Mouse (Mus musculus): ENCODE results near the gene Rab3il1.

DNA sequence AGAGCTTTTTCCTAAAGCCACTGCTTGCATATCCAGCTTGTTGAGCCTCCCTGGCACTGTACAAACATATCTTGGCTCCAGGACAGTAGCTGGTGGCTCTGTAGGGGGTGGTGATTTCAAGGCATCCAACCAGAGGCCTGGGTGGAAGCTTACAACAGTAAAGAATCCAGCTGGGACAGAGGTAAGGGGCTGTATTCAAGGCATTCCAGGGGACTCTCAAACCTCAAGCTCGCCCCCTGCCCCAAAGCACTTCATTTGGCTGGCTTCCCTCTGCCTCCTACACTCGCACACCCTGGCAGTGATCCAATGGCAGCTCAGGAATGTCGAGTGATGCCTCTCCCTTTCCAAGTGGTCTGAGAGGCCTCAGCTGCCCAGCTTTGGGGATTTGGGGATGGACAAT lies 37.4 kb downstream of the Rab3il1 start:
- TF ChIP-seq CTCF (IDR thresholded peaks at IDR 0.05; ENCODE audit: low read depth, low read length) (no peak), EP300 (IDR thresholded peaks at IDR 0.05; ENCODE audit: insufficient read depth, low read depth, low read length) (no peak)

Data from ES-Bruce4 (cell line).